Mouse (Mus musculus) embryonic fibroblast, embryonic 13.5 days (primary cell): ENCODE measurements around the gene Ipcef1. TPM values are rescaled to one million over a fixed set of nuclear protein-coding genes. Genes with fewer than 3 reads are reported as not detected.

Experiments
- H3K27ac ChIP-seq: 2 replicates; pipeline ENCODE4 v1.5.1; 2012; ENCODE audit warnings: low read length, control low read depth, inconsistent platforms; ENCODE audit not compliant: insufficient read depth
- H3K4me1 ChIP-seq: 2 replicates; pipeline ENCODE4 v1.6.1; 2011; ENCODE audit warnings: low read length; ENCODE audit not compliant: control insufficient read depth, insufficient read depth
- H3K4me3 ChIP-seq: 2 replicates; pipeline ENCODE4 v1.5.1; 2011; ENCODE audit warnings: mild to moderate bottlenecking, control low read depth, low read length; ENCODE audit not compliant: insufficient read depth
- CTCF ChIP-seq: IDR thresholded peaks from 2 replicates; pipeline ENCODE4 v1.5.1; 2011; ENCODE audit warnings: mild to moderate bottlenecking, control low read depth, low read length, moderate library complexity, borderline replicate concordance; ENCODE audit not compliant: insufficient read depth
- POLR2A ChIP-seq: IDR thresholded peaks from 2 replicates; pipeline ENCODE4 v1.6.1; 2011; ENCODE audit warnings: low read depth, mild to moderate bottlenecking, control low read depth, low read length, moderate library complexity
- polyA plus RNA-seq: library from polyadenylated mRNA; stranded (reverse); fragments of >200 nt; gene quantifications from 2 replicates; pipeline ENCODE4 v1.2.4, GENCODE M21; 2011; ENCODE audit warnings: low read depth; ENCODE audit not compliant: missing spikeins, insufficient read length

Gene Ipcef1
- polyA plus RNA-seq, 1 experiment: not detected

- no peaks in the 10 kb centered on the region for H3K4me1 ChIP-seq
- TF ChIP-seq POLR2A (no peak), CTCF (no peak)
- no peak overlapping the region for H3K27ac ChIP-seq
These were observed 52.9 kb downstream of the Ipcef1 start for GRCm38 (mm10) chr10:6999355-6999754.

GRCm38 (mm10) chr10:6998576-6999250, 53.6 kb downstream of the Ipcef1 start:
- H3K4me1 ChIP-seq: no peaks in the 10 kb centered on the region
- H3K27ac ChIP-seq: no peak overlapping the region
- no peak overlapping the region for H3K4me3 ChIP-seq
- TF ChIP-seq POLR2A (no peak), CTCF (no peak)

More at GRCm38 (mm10) chr10:6999355-6999754, 52.9 kb downstream of the Ipcef1 start:
- H3K4me3 ChIP-seq: no peak overlapping the region

DNA sequence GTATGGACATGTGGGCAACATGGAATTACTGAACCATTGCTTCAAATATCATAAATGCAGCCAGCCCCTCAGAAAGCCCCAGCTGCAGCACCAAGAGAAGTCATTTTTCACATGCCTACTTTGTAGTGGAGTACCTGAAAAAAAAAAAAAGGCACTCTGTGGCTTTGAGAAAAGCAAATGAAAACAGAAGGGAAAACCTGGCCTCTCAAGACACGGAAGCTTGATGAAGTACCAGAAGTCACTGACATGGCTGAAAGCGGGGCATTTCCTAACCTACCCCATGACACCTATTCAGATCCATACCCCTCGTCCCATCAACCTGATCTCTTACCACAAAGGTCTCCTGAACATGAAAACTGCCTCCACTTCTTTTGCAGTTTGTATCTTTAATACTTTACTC, 55.4 kb downstream of the Ipcef1 start:
- Histone ChIP-seq H3K4me1 (no peaks in the 10 kb centered on the region), H3K27ac (no peak overlapping the region), H3K4me3 (no peak overlapping the region)
- TF ChIP-seq POLR2A (no peak), CTCF (no peak)

GRCm38 (mm10) chr10:6988555-6988954, 63.7 kb downstream of the Ipcef1 start:
- no peak for TF ChIP-seq POLR2A
- no peak for TF ChIP-seq CTCF
- no peaks in the 10 kb centered on the region for H3K4me1 ChIP-seq
- H3K4me3 ChIP-seq: no peak overlapping the region
- no peak overlapping the region for H3K27ac ChIP-seq

DNA sequence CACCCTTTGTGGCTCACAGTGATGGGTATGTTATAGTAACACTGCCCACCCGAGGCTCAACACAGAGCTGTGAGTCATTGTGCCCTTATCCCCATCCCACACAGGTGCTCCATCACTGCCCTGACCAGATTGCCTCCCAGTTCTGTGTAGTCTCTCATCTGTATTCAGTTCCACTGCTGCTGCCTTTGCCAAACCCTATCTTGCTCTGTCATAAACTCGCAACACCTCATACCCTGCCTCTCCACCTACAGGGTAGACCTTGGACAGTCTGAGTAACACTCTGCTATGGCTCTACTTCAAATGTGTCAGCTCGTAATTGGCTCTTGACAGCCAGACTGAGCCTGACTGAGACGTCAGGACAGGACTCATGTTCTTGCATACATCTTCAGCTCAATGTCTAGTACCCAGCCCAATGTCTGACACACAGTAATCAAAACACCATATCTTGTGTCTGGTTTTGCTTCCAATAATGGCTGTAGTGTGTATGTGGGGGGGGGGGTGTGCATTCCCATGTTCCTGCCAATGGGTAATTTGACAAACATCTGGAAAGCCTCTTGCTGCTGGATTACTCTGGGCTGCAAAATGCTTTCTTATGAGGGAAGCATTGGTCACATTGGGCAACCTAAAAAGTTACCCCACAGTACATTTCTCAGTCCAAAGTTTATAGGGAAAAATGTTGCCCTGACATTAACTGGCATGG, 64.7 kb downstream of the Ipcef1 start:
- Histone ChIP-seq H3K4me1 (no peaks in the 10 kb centered on the region), H3K27ac (no peak overlapping the region), H3K4me3 (no peak overlapping the region)
- TF ChIP-seq POLR2A (no peak), CTCF (no peak)

- Histone ChIP-seq H3K27ac (no peak overlapping the region), H3K4me3 (no peak overlapping the region)
- TF ChIP-seq POLR2A: no peak
- TF ChIP-seq CTCF: no peak
These were observed 66.0 kb downstream of the Ipcef1 start for GRCm38 (mm10) chr10:6986246-6986645.

DNA sequence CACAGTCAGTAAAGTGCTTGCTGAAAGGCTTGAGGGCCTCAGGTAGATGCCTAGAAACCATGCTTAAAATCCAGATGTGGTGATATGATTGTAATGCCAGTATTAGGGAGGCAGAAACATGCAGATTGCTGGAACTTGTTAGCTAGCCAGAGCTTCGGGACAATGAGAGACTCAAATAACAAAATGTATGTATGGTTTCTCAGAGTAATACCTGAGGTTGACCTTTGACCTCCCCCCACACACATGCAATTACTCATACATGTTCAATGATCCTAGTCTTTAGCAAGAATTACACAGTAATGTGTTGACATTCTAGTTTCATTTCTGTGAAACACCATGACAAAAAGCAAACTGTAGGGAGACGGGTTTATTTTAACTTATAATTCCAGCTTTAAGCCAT, 68.8 kb downstream of the Ipcef1 start:
- H3K4me1 ChIP-seq: no peaks in the 10 kb centered on the region
- no peak overlapping the region for H3K4me3 ChIP-seq
- TF ChIP-seq POLR2A (no peak), CTCF (no peak)
- H3K27ac ChIP-seq: no peak overlapping the region

More at GRCm38 (mm10) chr10:6986246-6986645, 66.0 kb downstream of the Ipcef1 start:
- no peaks in the 10 kb centered on the region for H3K4me1 ChIP-seq

GRCm38 (mm10) chr10:6982751-6983151, 69.5 kb downstream of the Ipcef1 start:
- no peak overlapping the region for H3K4me3 ChIP-seq

GRCm38 (mm10) chr10:6980236-6980635, 72.0 kb downstream of the Ipcef1 start:
- no peak overlapping the region for H3K27ac ChIP-seq
- H3K4me3 ChIP-seq: no peak overlapping the region
- H3K4me1 ChIP-seq: no peaks in the 10 kb centered on the region
- TF ChIP-seq CTCF (no peak), POLR2A (no peak)

More at GRCm38 (mm10) chr10:6982751-6983151, 69.5 kb downstream of the Ipcef1 start:
- Histone ChIP-seq H3K27ac (no peak overlapping the region), H3K4me1 (no peaks in the 10 kb centered on the region)
- TF ChIP-seq POLR2A (no peak), CTCF (no peak)

- TF ChIP-seq POLR2A: no peak
- no peak for TF ChIP-seq CTCF
- Histone ChIP-seq H3K27ac (no peak overlapping the region), H3K4me3 (no peak overlapping the region)
These were observed 72.5 kb downstream of the Ipcef1 start for GRCm38 (mm10) chr10:6979789-6980188.

GRCm38 (mm10) chr10:6979216-6979615, 73.1 kb downstream of the Ipcef1 start:
- TF ChIP-seq POLR2A: no peak
- no peak for TF ChIP-seq CTCF
- Histone ChIP-seq H3K4me3 (no peak overlapping the region), H3K4me1 (no peaks in the 10 kb centered on the region), H3K27ac (no peak overlapping the region)

More at GRCm38 (mm10) chr10:6979789-6980188, 72.5 kb downstream of the Ipcef1 start:
- no peaks in the 10 kb centered on the region for H3K4me1 ChIP-seq
